Mouse (Mus musculus) kidney, adult 2 months (tissue): ENCODE results near the gene Rag1.

ENCODE experiments used
- CTCF ChIP-seq: fragments of 200-500 bp; conservative IDR thresholded peaks from 2 replicates; pipeline ENCODE4 v1.5.1; 2011; ENCODE audit warnings: low read depth, mild to moderate bottlenecking, control low read depth, low read length, moderate library complexity, mixed read lengths; ENCODE audit not compliant: insufficient read depth, insufficient read length
- POLR2A ChIP-seq: fragments of 200-500 bp; IDR thresholded peaks from one replicate; pipeline ENCODE4 v1.6.1; 2011; ENCODE audit warnings: low read depth, low read length, control low read depth

DNA sequence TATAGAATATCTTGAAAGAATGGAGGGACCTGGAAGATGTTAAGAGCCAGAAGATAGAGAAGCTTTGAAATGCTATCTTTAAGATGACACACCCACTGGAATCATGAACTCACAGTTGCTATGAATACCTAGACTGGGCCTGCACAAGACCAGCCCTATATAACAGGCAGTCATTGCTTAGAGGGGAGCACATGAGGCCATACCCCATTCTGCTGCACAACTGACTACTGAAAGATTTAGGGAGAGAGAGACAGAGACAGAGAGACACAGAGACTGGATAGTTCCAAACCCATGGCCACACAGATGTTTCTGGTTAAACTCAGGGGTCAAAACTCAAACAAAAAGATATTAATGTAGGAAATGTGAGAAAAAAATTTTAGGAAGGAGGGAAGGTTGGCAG, 22.1 kb downstream of the Rag1 start:
- TF ChIP-seq CTCF (no peak), POLR2A (no peak)
